Mouse (Mus musculus): Measurements from ENCODE around the gene Oas3.

The Oas3 gene

DNA sequence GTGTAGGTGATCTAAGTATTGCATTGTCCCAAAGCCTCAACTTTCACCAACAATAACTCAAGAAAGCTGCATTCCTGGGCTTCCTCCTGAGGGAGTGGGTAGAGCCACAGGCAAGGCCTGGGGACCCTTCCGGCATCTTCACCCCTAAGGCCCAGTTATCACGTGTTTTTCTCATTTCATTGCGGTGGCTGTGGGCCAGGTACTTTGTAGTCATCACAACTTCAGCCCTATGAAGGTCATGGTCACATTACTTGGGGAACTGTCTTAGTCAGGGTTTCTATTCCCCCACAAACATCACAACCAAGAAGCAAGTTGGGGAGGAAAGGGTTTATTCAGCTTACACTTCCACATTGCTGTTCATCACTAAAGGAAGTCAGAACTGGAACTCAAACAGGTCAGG lies 24.7 kb downstream of the Oas3 start:
- in situ Hi-C loops (cut with MseI, MboI): no loop called here

- in situ Hi-C loops (cut with MseI, MboI): no loop called here
Measured at GRCm38 (mm10) chr5:120751206-120751605, 26.3 kb downstream of the Oas3 start.

DNA sequence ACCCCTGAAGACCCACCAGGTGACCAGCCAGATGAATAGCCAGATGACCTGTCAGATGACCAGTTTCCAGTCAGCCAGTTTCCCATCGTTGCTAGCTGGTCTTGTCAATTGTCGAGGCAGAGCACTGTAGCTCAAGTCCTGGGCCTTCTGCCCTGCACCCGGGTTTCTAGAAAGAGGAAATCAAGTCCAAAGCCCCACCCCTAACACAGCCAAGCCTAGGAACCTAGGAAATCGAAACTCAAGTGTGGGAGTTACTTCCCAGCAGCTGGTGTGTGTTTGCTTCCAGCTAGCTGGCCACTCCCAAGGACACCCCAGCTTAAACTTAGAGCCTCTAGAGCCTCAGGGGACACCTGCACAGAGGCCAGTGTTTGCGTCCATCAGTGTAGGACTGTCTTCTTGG lies 27.8 kb downstream of the Oas3 start, which contains the start of gene Oas2:
Gene Oas2, minus strand, starts transcription at position 166 of the 400 bp plus-strand sequence.
- in situ Hi-C loops (cut with MseI, MboI): no loop called here

- in situ Hi-C loops (cut with MseI, MboI): no loop called here
Measured at GRCm38 (mm10) chr5:120746451-120746850, 31.0 kb downstream of the Oas3 start.

- in situ Hi-C loops (cut with MseI, MboI): no loop called here
Measured at GRCm38 (mm10) chr5:120742125-120742524, 35.3 kb downstream of the Oas3 start.

DNA sequence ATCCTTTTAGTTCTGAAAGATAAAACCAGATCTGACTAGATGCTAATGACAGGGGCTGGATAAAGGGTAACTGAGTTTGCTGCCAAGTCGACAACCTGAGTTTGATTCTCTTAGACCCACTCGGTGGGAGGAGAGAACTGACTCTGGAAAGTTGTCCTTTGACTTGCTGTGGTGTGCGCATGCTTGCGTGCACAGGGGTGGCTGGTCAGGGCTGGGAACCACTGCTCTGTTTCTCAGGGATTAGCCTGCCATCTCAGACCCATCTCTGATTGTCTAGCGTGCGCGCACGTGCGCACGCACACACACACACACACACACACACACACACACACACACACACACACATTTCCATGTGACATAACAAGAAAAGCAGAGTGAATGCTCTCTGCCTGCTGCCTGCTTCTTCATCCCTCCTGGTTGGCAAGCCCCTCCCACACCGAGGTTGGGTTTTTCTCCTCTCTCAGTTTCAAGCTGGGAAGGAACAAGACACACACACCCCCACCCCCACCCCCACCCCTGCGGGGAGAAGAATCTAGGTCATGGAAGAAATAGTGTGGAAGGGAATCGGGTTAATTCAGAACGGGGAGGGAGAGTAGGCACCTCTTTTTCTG lies 43.0 kb downstream of the Oas3 start:
- in situ Hi-C loops (cut with MseI, MboI): no loop called here

GRCm38 (mm10) chr5:120733696-120734095 lies 43.8 kb downstream of the Oas3 start:
- in situ Hi-C loops (cut with MseI, MboI): no loop called here

GRCm38 (mm10) chr5:120732740-120733139 lies 44.7 kb downstream of the Oas3 start:
- in situ Hi-C loops (cut with MseI, MboI): no loop called here

GRCm38 (mm10) chr5:120729319-120729718 lies 48.1 kb downstream of the Oas3 start:
- in situ Hi-C loops (cut with MseI, MboI): no loop called here

DNA sequence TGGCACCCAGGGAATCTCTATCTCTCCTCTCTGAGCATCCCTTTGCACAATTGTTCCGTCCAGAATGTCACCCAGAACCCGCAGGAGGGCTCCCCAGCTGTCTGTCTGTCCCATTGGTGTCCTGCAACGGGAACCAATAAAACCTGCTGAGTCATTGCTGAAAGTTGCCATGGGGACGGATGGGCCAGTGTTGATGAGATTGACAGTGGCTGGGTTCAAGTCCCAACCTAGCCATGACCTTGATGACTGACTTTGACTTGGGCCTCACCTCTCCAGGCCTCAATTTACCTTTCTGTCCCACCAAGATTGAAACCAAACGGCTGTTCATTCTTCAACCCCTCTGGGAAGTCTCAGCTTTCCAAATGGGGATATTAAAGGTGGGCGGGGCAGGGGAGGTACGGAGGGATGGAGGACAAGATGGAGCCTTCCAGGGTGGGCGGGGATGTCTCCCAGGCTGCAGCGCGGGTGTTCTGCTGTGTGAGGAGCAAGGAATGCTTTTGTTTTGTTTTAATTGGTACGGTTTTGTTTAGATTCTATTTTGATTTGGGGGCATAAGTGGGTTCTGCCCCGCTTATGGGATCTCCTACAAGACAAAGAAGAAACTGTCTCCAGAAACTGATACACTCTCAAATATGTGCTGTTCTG lies 51.5 kb downstream of the Oas3 start:
- in situ Hi-C loops (cut with MseI, MboI): no loop called here

DNA sequence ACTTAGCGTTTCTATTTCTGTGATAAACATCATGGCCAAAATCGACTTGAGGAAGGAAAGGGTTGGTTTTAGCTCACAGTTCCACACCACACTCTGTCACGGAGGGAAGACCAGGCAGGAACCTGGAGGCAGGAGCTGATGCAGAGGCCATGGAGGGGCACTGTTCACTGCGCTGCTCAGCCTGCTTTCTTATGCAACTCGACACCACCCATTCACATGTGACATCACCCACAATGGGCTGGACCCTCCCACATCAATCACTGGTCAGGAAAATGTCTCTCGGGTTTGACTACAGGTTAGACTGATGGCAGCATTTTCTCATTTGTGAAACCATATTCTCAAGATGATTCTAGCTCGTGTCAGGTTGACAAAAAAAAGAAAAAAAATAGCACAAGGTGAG lies 56.5 kb downstream of the Oas3 start:
- in situ Hi-C loops (cut with MseI, MboI): no loop called here

DNA sequence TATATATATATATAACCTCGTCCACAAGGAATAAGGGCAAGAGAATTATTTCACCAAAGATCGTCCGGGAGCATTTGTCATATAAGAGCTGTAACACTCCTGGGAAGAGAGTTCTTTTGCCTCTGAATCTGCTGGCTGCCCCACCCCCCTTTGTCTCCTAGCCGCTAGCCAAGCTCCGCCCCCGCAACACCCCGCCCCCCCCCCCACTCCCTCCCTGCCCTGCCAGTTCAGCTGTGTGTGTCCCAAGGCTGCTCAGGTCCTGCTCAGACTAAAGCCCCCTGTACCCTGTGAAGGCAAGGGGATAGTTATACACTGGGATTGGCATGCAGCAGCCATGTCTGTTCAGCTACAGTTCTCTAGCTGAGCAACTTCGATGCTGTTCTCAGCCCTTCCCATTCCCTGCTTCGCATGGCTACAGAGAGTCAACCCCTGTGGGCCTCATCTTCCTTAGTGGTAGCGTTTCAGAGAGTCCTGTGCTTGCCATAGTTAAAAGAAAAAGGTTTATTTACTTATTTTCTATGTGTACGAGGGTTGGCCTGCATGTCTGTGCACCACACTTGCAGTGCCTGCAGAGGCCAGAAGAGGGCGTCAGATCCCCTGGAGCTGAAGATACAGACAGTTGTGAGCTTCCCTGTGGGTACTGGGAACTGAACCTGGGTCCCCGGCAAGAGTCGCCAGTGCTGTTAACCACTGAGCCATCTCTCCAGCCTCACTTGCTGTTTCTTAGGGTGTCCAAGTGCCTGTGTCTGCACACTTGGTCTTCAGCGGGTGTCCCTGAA lies 58.7 kb downstream of the Oas3 start:
- in situ Hi-C loops (cut with MseI, MboI): no loop called here

DNA sequence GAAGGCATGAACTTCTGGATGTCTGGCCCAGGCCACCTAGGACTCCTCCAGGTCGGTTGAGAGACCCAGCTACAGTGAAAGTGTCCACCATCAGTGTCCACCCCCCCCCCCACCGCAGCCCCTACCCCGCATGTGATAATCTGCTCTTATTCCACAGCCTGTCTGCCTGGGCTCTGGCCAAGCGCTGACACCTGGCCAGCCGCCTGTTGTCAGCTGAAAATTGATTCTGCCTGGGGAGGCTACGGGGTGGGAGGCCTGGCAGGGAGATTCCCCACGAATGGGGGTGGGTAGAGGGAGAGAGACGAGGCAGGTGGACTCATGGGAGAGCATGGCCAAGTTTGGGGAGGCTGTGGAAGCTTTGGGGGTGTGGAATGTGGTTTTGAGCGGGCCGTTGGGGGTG lies 60.3 kb downstream of the Oas3 start:
- in situ Hi-C loops (cut with MseI, MboI): no loop called here

DNA sequence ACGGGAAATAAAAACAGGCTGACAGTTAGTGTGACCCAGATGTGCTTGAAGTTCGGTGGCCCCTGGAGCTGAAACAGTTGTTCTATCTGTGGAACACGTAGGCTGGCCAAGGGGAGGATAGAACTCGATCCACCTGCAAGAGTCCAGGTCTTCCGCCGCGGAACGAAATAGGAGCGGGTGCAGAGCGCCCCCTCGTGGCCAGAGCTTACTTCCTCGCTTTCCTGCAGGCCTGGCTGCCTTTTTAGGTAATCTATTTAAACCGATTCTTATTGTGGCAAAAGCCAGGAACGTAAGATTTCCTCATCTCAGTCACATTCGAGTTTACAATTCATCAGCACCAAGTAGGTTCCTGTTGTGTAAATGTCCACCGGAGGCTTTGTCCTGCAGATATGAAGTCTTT lies 63.1 kb downstream of the Oas3 start:
- in situ Hi-C loops (cut with MseI, MboI): loop anchor here (5.0 kb wide), 1 partner anchor 37 kb away; no protein-coding TSS in a partner anchor

GRCm38 (mm10) chr5:120712721-120713120 lies 64.7 kb downstream of the Oas3 start:
- in situ Hi-C loops (cut with MseI, MboI): loop anchor here (5.0 kb wide), 1 partner anchor 35 kb away; no protein-coding TSS in a partner anchor

GRCm38 (mm10) chr5:120711827-120712226 lies 65.6 kb downstream of the Oas3 start, which contains the start of gene Dtx1:
Gene Dtx1 (minus strand): TSS chr5:120711927.
- in situ Hi-C loops (cut with MseI, MboI): loop anchor here (5.0 kb wide), 1 partner anchor 35 kb away; no protein-coding TSS in a partner anchor

DNA sequence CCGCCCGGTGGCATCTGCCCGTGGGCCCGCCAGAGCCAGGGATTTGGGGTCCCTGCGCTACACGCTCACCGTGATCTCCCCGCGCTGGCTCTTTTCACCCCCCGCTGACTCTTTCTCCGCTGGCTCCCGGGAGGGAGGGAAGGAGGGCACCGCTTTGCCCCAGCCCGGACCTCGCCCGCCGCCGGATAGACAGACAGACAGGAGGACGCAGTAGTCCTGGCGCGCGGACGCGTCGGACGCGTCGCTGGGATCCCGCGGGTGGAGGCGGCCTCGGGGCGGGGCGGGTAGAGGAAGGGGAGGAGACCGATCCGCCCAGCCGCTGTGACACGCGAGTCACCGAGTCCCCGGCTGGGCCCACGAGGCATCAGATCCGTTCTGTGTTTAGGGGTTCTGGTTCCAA lies 66.0 kb downstream of the Oas3 start:
- in situ Hi-C loops (cut with MseI, MboI): loop anchor here (5.0 kb wide), 1 partner anchor 34 kb away; no protein-coding TSS in a partner anchor

GRCm38 (mm10) chr5:120710826-120711248 lies 66.6 kb downstream of the Oas3 start:
- in situ Hi-C loops (cut with MseI, MboI): loop anchor here (5.0 kb wide), 1 partner anchor 34 kb away; no protein-coding TSS in a partner anchor

GRCm38 (mm10) chr5:120710161-120710825 lies 67.2 kb downstream of the Oas3 start:
- in situ Hi-C loops (cut with MseI, MboI): loop anchor here (5.0 kb wide), 1 partner anchor 33 kb away; no protein-coding TSS in a partner anchor

DNA sequence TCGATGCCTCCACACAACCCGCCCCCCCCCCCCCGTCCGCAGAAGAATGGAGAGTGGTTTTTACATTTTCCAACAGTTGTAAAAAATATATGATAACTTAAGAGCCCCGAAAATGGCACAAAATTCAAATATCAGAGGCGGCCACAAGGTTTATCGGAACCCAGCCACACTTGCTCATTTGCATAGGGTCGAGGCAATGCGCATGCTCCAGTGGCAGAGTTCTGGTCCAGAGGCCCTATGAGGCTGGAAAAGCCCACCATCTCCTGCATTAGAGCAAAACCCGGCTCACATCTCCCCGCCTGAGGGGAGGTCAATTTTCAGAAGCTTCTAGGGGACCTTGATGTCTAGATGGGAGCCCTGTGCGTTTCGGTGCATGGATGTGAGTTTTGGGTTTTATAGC lies 70.5 kb downstream of the Oas3 start:
- in situ Hi-C loops (cut with MseI, MboI): no loop called here

DNA sequence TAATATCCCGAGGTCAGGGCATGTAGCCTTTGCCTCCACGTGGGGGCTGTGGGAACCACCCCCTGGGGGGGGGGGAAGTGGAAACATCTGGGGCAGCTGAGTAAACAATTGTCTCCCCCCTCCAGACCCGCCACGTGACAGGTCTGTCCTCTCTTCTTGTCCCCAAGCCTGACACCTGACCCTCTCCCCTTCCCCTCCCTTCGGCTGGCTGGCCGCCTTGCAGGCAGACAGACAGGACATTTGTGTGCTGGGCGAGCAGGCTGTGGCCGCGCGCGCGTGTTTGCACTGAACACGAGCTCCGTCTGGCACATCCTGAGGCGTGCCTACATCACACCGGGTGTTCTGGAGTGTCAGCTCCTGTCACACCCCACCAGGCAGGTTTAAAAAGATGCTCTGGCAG lies 70.9 kb downstream of the Oas3 start:
- in situ Hi-C loops (cut with MseI, MboI): no loop called here

- in situ Hi-C loops (cut with MseI, MboI): no loop called here
Measured at GRCm38 (mm10) chr5:120704421-120704820, 73.0 kb downstream of the Oas3 start.
